ENCODE assay signal across 13 mouse cellular contexts in the genomic region with DNA sequence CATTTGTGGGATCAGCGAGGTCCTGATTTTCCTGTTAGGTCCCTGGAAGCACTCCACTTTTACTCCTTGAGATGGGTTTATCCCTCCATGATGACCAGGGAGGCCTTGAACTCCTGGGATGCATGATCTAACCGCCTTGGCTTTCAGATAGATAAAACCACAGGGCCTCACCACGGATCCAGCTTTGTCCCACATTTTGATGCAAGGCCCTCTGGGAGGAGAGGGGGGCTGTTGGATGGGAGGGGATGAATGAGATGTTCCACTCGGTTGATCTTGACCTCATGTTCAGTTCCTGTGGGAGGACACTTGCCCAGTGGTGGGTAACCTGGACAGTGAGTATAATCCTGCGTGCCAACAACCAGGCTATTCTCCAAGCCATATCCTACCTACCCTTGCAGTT. TPM values are rescaled to one million over a fixed set of nuclear protein-coding genes. Genes with fewer than 3 reads are reported as not detected.
DNase-seq lines count a peak whose midpoint lies in the region; ATAC-seq and TF ChIP-seq lines count a peak whose summit lies in the region.
"Had no signal": no experiment of that assay in that cellular context is flagged by ENCODE, and none has a peak within 500 bp of the region (broad histone marks: within the 10 kb centered on the region; RNA-seq: fewer than 3 reads in every experiment).

No protein-coding gene starts in this region.

- no peaks in the 10 kb centered on the region for H3K27me3 ChIP-seq in kidney, embryonic 14.5 days (ENCODE audit: control insufficient read depth, insufficient read depth, low read length)
- no peaks in the 10 kb centered on the region for H3K27me3 ChIP-seq in E14TG2a.4 (ENCODE audit: insufficient read depth, low read length)
- no peaks in the 10 kb centered on the region for H3K27me3 ChIP-seq in embryonic facial prominence, embryonic 14.5 days (replicated peaks; ENCODE audit: control insufficient read depth, insufficient read depth, low read length)
- H3K27me3 ChIP-seq in midbrain, embryonic 12.5 days: no peaks in the 10 kb centered on the region

- ATAC-seq in kidney, embryonic 14.5 days (ENCODE audit: low FRiP score, low TSS enrichment): no peak
- ATAC-seq in embryonic facial prominence, embryonic 14.5 days (ENCODE audit: low read depth): no peak
- ATAC-seq in midbrain, embryonic 12.5 days (ENCODE audit: low FRiP score, low read depth): no peak

- no peak for TF ChIP-seq CTCF in E14TG2a.4 (conservative IDR thresholded peaks at IDR 0.05; ENCODE audit: low read length)

- H3K9me3 ChIP-seq in kidney, embryonic 14.5 days (ENCODE audit: control insufficient read depth, low read length): no peaks in the 10 kb centered on the region
- H3K9me3 ChIP-seq in E14TG2a.4 (ENCODE audit: low read length): no peaks in the 10 kb centered on the region
- no peaks in the 10 kb centered on the region for H3K9me3 ChIP-seq in embryonic facial prominence, embryonic 14.5 days (ENCODE audit: control insufficient read depth, low read length)
- H3K9me3 ChIP-seq in midbrain, embryonic 12.5 days: peaks cover 4% of the 10 kb centered on the region; the same call in 1 of the 2 replicates

- H3K4me2 ChIP-seq in kidney, embryonic 14.5 days (replicated peaks; ENCODE audit: low read depth, low read length): peak overlapping the region; percentile 79
- peak overlapping the region; percentile 70 for H3K4me2 ChIP-seq in embryonic facial prominence, embryonic 14.5 days (ENCODE audit: low read depth, low read length)
- peak overlapping the region; percentile 85 for H3K4me2 ChIP-seq in midbrain, embryonic 12.5 days (replicated peaks)

- H3K4me1 ChIP-seq in kidney, embryonic 14.5 days (ENCODE audit: control insufficient read depth, insufficient read depth, low read length): peaks cover 17% of the 10 kb centered on the region
- peaks cover 57% of the 10 kb centered on the region for H3K4me1 ChIP-seq in E14TG2a.4 (replicated peaks; ENCODE audit: low read depth, low read length)
- H3K4me1 ChIP-seq in embryonic facial prominence, embryonic 14.5 days (ENCODE audit: control insufficient read depth, insufficient read depth, low read length): no peaks in the 10 kb centered on the region
- peaks cover 13% of the 10 kb centered on the region for H3K4me1 ChIP-seq in midbrain, embryonic 12.5 days

- no peak overlapping the region; the same call in 1 of the 2 replicates for H3K4me3 ChIP-seq in kidney, embryonic 14.5 days (ENCODE audit: low read length)
- H3K4me3 ChIP-seq in E14TG2a.4 (replicated peaks; ENCODE audit: low read length): 0 out of 2 replicates have a peak overlapping the region, but pooled peaks have one; percentile 17
- no peak overlapping the region for H3K4me3 ChIP-seq in embryonic facial prominence, embryonic 14.5 days (ENCODE audit: low read depth, low read length)
- peak overlapping the region; percentile 71 for H3K4me3 ChIP-seq in midbrain, embryonic 12.5 days

- WGBS in kidney, embryonic 14.5 days: 56% methylated on average over 5 of the region's 5 CpGs
- 88% methylated on average over 5 of the region's 5 CpGs for WGBS in embryonic facial prominence, embryonic 14.5 days
- WGBS in midbrain, embryonic 12.5 days: 72% methylated on average over 5 of the region's 5 CpGs

- DNase-seq in kidney, postnatal 14 days: no peak
- no peak for DNase-seq in embryonic facial prominence, embryonic 14.5 days (ENCODE audit: low spot score)
- no peak for DNase-seq in frontal cortex, postnatal 25 days (ENCODE audit: low spot score in 2 of 2)
- DNase-seq in left cerebral cortex, postnatal 14 days (ENCODE audit: low spot score in 2 of 2): no peak
- DNase-seq: adrenal gland, adult 2 months; cerebellum, adult 8-10 months; kidney, postnatal 25 days; lung, postnatal 10 days; thymus, postnatal 4 days had no signal

- H3K36me3 ChIP-seq in kidney, embryonic 14.5 days (ENCODE audit: control insufficient read depth, insufficient read depth, low read length): peaks cover 41% of the 10 kb centered on the region
- peaks cover 48% of the 10 kb centered on the region for H3K36me3 ChIP-seq in E14TG2a.4 (ENCODE audit: insufficient read depth, low read length)
- H3K36me3 ChIP-seq in embryonic facial prominence, embryonic 14.5 days (ENCODE audit: control insufficient read depth, insufficient read depth, low read length): peaks cover 36% of the 10 kb centered on the region
- H3K36me3 ChIP-seq in midbrain, embryonic 12.5 days: peaks cover 48% of the 10 kb centered on the region

- H3K27ac ChIP-seq in kidney, embryonic 14.5 days (ENCODE audit: low read depth, low read length): no peak overlapping the region
- H3K27ac ChIP-seq in embryonic facial prominence, embryonic 14.5 days (replicated peaks; ENCODE audit: low read depth, low read length): no peak overlapping the region
- no peak overlapping the region for H3K27ac ChIP-seq in midbrain, embryonic 12.5 days (replicated peaks)

- intact Hi-C loops in left cerebral cortex, postnatal 14 days (cut with DNase I): no loop called here

- no peak overlapping the region for H3K9ac ChIP-seq in kidney, embryonic 14.5 days (ENCODE audit: low read depth, low read length)
- H3K9ac ChIP-seq in embryonic facial prominence, embryonic 14.5 days (ENCODE audit: low read depth, low read length): no peak overlapping the region
- peak overlapping the region; percentile 7; the same call in 1 of the 2 replicates for H3K9ac ChIP-seq in midbrain, embryonic 12.5 days (replicated peaks)

RNA-seq across cellular contexts. Expression of gene Homer3, which starts 1.8 kb away (rescaled TPM):
- 54.5 and 70.2 TPM in 2 replicates for polyA plus RNA-seq in kidney, embryonic 14.5 days (2014; fragmentation: Nextera tagmentation; extraction: Ambion mirVana)
- polyA plus RNA-seq in embryonic facial prominence, embryonic 14.5 days (2014; fragmentation: Nextera tagmentation; extraction: Ambion mirVana): 26.8 and 37.3 TPM in 2 replicates
- polyA plus RNA-seq in midbrain, embryonic 12.5 days (2016; fragmentation: Nextera tagmentation; extraction: Ambion mirVana): 99.6 and 100 TPM in 2 replicates
- total RNA-seq in left cerebral cortex, postnatal 14 days (2021): 10 to 100 TPM; 10.5 to 12.9 TPM

RNA-seq across cellular contexts. Expression of gene Ddx49, which starts 17.9 kb away (rescaled TPM):
- 49.9 TPM in 2 replicates for polyA plus RNA-seq in kidney, embryonic 14.5 days (2014; fragmentation: Nextera tagmentation; extraction: Ambion mirVana)
- 47.4 and 49.2 TPM in 2 replicates for polyA plus RNA-seq in embryonic facial prominence, embryonic 14.5 days (2014; fragmentation: Nextera tagmentation; extraction: Ambion mirVana)
- polyA plus RNA-seq in midbrain, embryonic 12.5 days (2016; fragmentation: Nextera tagmentation; extraction: Ambion mirVana): 47.1 and 53.8 TPM in 2 replicates
- 10 to 100 TPM; 43.5 to 44.6 TPM for total RNA-seq in left cerebral cortex, postnatal 14 days (2021)

RNA-seq across cellular contexts. Expression of gene Cope, which starts 17.9 kb away (rescaled TPM):
- polyA plus RNA-seq in kidney, embryonic 14.5 days (2014; fragmentation: Nextera tagmentation; extraction: Ambion mirVana): 322 and 327 TPM in 2 replicates
- 314 and 345 TPM in 2 replicates for polyA plus RNA-seq in embryonic facial prominence, embryonic 14.5 days (2014; fragmentation: Nextera tagmentation; extraction: Ambion mirVana)
- 222 and 235 TPM in 2 replicates for polyA plus RNA-seq in midbrain, embryonic 12.5 days (2016; fragmentation: Nextera tagmentation; extraction: Ambion mirVana)
- 100 to 1,000 TPM; 122 to 132 TPM for total RNA-seq in left cerebral cortex, postnatal 14 days (2021)

RNA-seq across cellular contexts. Expression of gene Cers1, which starts 31.2 kb away (rescaled TPM):
- polyA plus RNA-seq in kidney, embryonic 14.5 days (2014; fragmentation: Nextera tagmentation; extraction: Ambion mirVana): 2.3 and 2.6 TPM in 2 replicates
- polyA plus RNA-seq in embryonic facial prominence, embryonic 14.5 days (2014; fragmentation: Nextera tagmentation; extraction: Ambion mirVana): 10.0 and 10.7 TPM in 2 replicates
- polyA plus RNA-seq in midbrain, embryonic 12.5 days (2016; fragmentation: Nextera tagmentation; extraction: Ambion mirVana): 15.3 and 17.1 TPM in 2 replicates
- 100 to 1,000 TPM; 118 to 126 TPM for total RNA-seq in left cerebral cortex, postnatal 14 days (2021)
- total RNA-seq: neutrophil, adult 5-6 weeks had no signal

RNA-seq across cellular contexts. Expression of gene Gdf1, which starts 45.2 kb away (rescaled TPM):
- 7.6 and 7.9 TPM in 2 replicates for polyA plus RNA-seq in kidney, embryonic 14.5 days (2014; fragmentation: Nextera tagmentation; extraction: Ambion mirVana)
- 1.7 TPM in 1 of 2 replicates, not detected in the other for polyA plus RNA-seq in embryonic facial prominence, embryonic 14.5 days (2014; fragmentation: Nextera tagmentation; extraction: Ambion mirVana)
- 3.7 and 4.5 TPM in 2 replicates for polyA plus RNA-seq in midbrain, embryonic 12.5 days (2016; fragmentation: Nextera tagmentation; extraction: Ambion mirVana)
- 10 to 100 TPM; 15.4 to 20.8 TPM for total RNA-seq in left cerebral cortex, postnatal 14 days (2021)
- total RNA-seq: neutrophil, adult 5-6 weeks had no signal

Comparison
In these comparisons a context has a peak if more than half of its experiments do, and no peak if none do; other contexts are left out.
1. H3K4me3 ChIP-seq: peak in E14TG2a.4 (single experiment) and midbrain, embryonic 12.5 days (single experiment); none in kidney, embryonic 14.5 days (single experiment) and embryonic facial prominence, embryonic 14.5 days (single experiment).
2. Peak in every context shown above with its lines, with median percentiles within 50 percentile points of each other: H3K4me2 ChIP-seq.